14 mouse cellular contexts compared by ENCODE assay signal in the genomic region with DNA sequence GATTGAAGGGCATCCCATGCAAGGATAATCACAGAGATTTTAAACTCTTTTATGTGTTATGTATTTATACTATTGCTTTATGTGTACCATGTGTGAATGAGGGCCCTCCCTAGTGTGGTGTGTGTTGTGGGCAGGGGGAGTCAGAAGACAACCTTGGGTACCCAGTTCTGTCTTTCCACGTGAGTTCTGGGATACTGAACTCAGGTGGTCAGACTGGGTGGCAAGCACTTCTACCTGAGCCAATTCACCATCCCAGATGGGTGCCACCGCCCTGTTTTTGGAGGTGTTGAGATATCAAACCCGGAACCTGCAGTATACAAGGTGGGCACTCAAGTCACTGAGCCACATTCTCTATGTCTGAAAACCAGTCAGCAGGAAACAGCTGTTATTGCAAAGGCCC. TPM values are rescaled to one million over a fixed set of nuclear protein-coding genes. Genes with fewer than 3 reads are reported as not detected.
DNase-seq lines count a peak whose midpoint lies in the region.
"Had no signal": no experiment of that assay in that cellular context is flagged by ENCODE, and none has a peak within 500 bp of the region (broad histone marks: within the 10 kb centered on the region; RNA-seq: fewer than 3 reads in every experiment).

No protein-coding gene starts in this region.

- intact Hi-C loops in heart, postnatal 25 days (cut with DNase I): no loop called here

- peak; percentile 86 for DNase-seq in heart, adult 11 months
- no peak for DNase-seq in heart, postnatal 25 days (ENCODE audit: low spot score)
- DNase-seq: adrenal gland, adult 2 months; adrenal gland, adult 8-10 months; adrenal gland, postnatal 10 days; adrenal gland, postnatal 14 days; adrenal gland, postnatal 25 days; adrenal gland, postnatal 36 days; B cell, adult 2 months; cerebellum, adult 11 months; cerebellum, adult 11-12 months; cerebellum, adult 18-20 months; cerebellum, adult 2 months had no signal

RNA-seq across cellular contexts. Expression of gene H2-D1, which starts 9.7 kb away (rescaled TPM):
- total RNA-seq in heart, postnatal 25 days (2021): 10 to 100 TPM; 84.3 to 89.6 TPM

RNA-seq across cellular contexts. Expression of gene Ddx39b, which starts 30.7 kb away (rescaled TPM):
- total RNA-seq in heart, postnatal 25 days (2021): 10 to 100 TPM; 89.2 to 99.4 TPM

RNA-seq across cellular contexts. Expression of gene Nfkbil1, which starts 36.7 kb away (rescaled TPM):
- total RNA-seq in heart, postnatal 25 days (2021): 1 to 10 TPM; 8.2 to 8.7 TPM

RNA-seq across cellular contexts. Expression of gene Atp6v1g2, which starts 38.8 kb away (rescaled TPM):
- total RNA-seq in heart, postnatal 25 days (2021): 1 to 10 TPM; 2.5 to 2.8 TPM

RNA-seq across cellular contexts. Expression of gene H2-Q1, which starts 48.0 kb away (rescaled TPM):
- total RNA-seq in heart, postnatal 25 days (2021): 1 to 10 TPM in 1 of 2 experiments, under 1 TPM in 1; 0.23 to 1.1 TPM
- total RNA-seq: ES-E14 had no signal
